ENCODE assay signal across 10 mouse cellular contexts in genomic region chr2:173171956-173172355, GRCm38 (mm10). TPM values are rescaled to one million over a fixed set of nuclear protein-coding genes. Genes with fewer than 3 reads are reported as not detected.
DNase-seq lines count a peak whose midpoint lies in the region; ATAC-seq and TF ChIP-seq lines count a peak whose summit lies in the region.
"Had no signal": no experiment of that assay in that cellular context is flagged by ENCODE, and none has a peak within 500 bp of the region (broad histone marks: within the 10 kb centered on the region; RNA-seq: fewer than 3 reads in every experiment).

No protein-coding gene starts in this region.

- peak overlapping the region; percentile 22; the same call in 1 of the 2 replicates for H3K27ac ChIP-seq in hindbrain, postnatal 0 days

- intact Hi-C loops in heart, postnatal 10 days (cut with DNase I) = no loop called here

- no peak for TF ChIP-seq CTCF in hindbrain, postnatal 0 days (IDR thresholded peaks at IDR 0.05; ENCODE audit: low read depth)

- H3K4me1 ChIP-seq in hindbrain, postnatal 0 days (ENCODE audit: insufficient read depth, low read length) = peaks cover 8% of the 10 kb centered on the region

- H3K4me2 ChIP-seq in hindbrain, postnatal 0 days (ENCODE audit: low read depth, low read length) = peak overlapping the region; percentile 47; the same call in 1 of the 2 replicates

- DNase-seq in heart, adult 11 months = peak; percentile 77
- no peak for DNase-seq in heart, postnatal 10 days
- no peak for DNase-seq in hindbrain, postnatal 0 days (ENCODE audit: low spot score)
- DNase-seq in right cerebral cortex, postnatal 36 days (ENCODE audit: low spot score in 2 of 2) = no peak
- no peak for DNase-seq in gastrocnemius, postnatal 25 days
- DNase-seq in layer of hippocampus, adult 11-12 months (ENCODE audit: low spot score) = no peak
- DNase-seq: B cell, adult 2 months had no signal

- no peaks in the 10 kb centered on the region for H3K36me3 ChIP-seq in hindbrain, postnatal 0 days (ENCODE audit: insufficient read depth, low read length)

- WGBS in hindbrain, postnatal 0 days = 65% methylated on average over 5 of the region's 5 CpGs

- H3K9me3 ChIP-seq in hindbrain, postnatal 0 days (ENCODE audit: low read length) = no peaks in the 10 kb centered on the region

- no peaks in the 10 kb centered on the region for H3K27me3 ChIP-seq in hindbrain, postnatal 0 days (ENCODE audit: insufficient read depth, low read length)

- H3K4me3 ChIP-seq in hindbrain, postnatal 0 days (ENCODE audit: low read length) = no peak overlapping the region

- H3K9ac ChIP-seq in hindbrain, postnatal 0 days (replicated peaks; ENCODE audit: low read length) = no peak overlapping the region; the same call in 1 of the 2 replicates

- ATAC-seq in common myeloid progenitor, adult 5-6 weeks (replicated peaks; ENCODE audit: low read depth, poor library complexity, severe bottlenecking) = peak; percentile 29
- no peak for ATAC-seq in hindbrain, postnatal 0 days
- ATAC-seq in megakaryocyte progenitor cell, adult 5-6 weeks (replicated peaks; ENCODE audit: poor library complexity) = peak; percentile 15

RNA-seq across cellular contexts. Expression of gene Pck1, which starts 19.1 kb away (rescaled TPM):
- total RNA-seq in heart, postnatal 10 days (2021) = 10 to 100 TPM; 24.1 to 85.1 TPM
- total RNA-seq in common myeloid progenitor, adult 5-6 weeks (2017) = not detected in 2 replicates
- total RNA-seq in hindbrain, postnatal 0 days (2014; rRNA removed) = 0.21 TPM in 1 of 2 replicates, not detected in the other
- polyA plus RNA-seq in hindbrain, postnatal 0 days (2015; fragmentation: Nextera tagmentation; extraction: Ambion mirVana) = not detected in 2 replicates
- total RNA-seq in megakaryocyte progenitor cell, adult 5-6 weeks (2015) = not detected in 2 replicates
- total RNA-seq in megakaryocyte progenitor cell, adult 5-6 weeks (2017) = not detected in 2 replicates
- total RNA-seq in gastrocnemius, postnatal 25 days (2021) = 10 to 100 TPM in 1 of 2 experiments, 1 to 10 TPM in 1; 1.2 to 61.5 TPM

RNA-seq across cellular contexts. Expression of gene Zbp1, which starts 46.8 kb away (rescaled TPM):
- under 1 TPM; 0.25 to 0.41 TPM for total RNA-seq in heart, postnatal 10 days (2021)
- total RNA-seq in common myeloid progenitor, adult 5-6 weeks (2017) = 0.15 and 6.0 TPM in 2 replicates
- total RNA-seq in hindbrain, postnatal 0 days (2014; rRNA removed) = not detected in 2 replicates
- polyA plus RNA-seq in hindbrain, postnatal 0 days (2015; fragmentation: Nextera tagmentation; extraction: Ambion mirVana) = 0.58 and 0.68 TPM in 2 replicates
- 2.0 and 5.3 TPM in 2 replicates for total RNA-seq in megakaryocyte progenitor cell, adult 5-6 weeks (2015)
- total RNA-seq in megakaryocyte progenitor cell, adult 5-6 weeks (2017) = 2.5 and 2.9 TPM in 2 replicates
- under 1 TPM in 1 of 2 experiments, not detected in 1; 0.27 TPM for total RNA-seq in gastrocnemius, postnatal 25 days (2021)

RNA-seq across cellular contexts. Expression of gene Ctcfl, which starts 52.6 kb away (rescaled TPM):
- total RNA-seq in heart, postnatal 10 days (2021) = under 1 TPM in 1 of 2 experiments, not detected in 1; 0.10 TPM
- total RNA-seq in common myeloid progenitor, adult 5-6 weeks (2017) = not detected in 2 replicates
- not detected in 2 replicates for total RNA-seq in hindbrain, postnatal 0 days (2014; rRNA removed)
- polyA plus RNA-seq in hindbrain, postnatal 0 days (2015; fragmentation: Nextera tagmentation; extraction: Ambion mirVana) = not detected in 2 replicates
- total RNA-seq in megakaryocyte progenitor cell, adult 5-6 weeks (2015) = not detected in 2 replicates
- not detected in 2 replicates for total RNA-seq in megakaryocyte progenitor cell, adult 5-6 weeks (2017)
- total RNA-seq in gastrocnemius, postnatal 25 days (2021) = not detected
- polyA plus RNA-seq: cortical plate, adult 2 months had no signal
